In genomic region chr13:34533896-34534295, GRCm38 (mm10) we compare ENCODE assay signal across 10 mouse cellular contexts.
DNase-seq lines count a peak whose midpoint lies in the region; ATAC-seq and TF ChIP-seq lines count a peak whose summit lies in the region.
"Had no signal": no experiment of that assay in that cellular context is flagged by ENCODE, and none has a peak within 500 bp of the region (broad histone marks: within the 10 kb centered on the region; RNA-seq: fewer than 3 reads in every experiment).

No protein-coding gene starts in this region.

- no peak overlapping the region for H3K4me3 ChIP-seq in kidney, adult 2 months (ENCODE audit: insufficient read depth, low read depth, low read length)
- no peak overlapping the region for H3K4me3 ChIP-seq in kidney, embryonic 15.5 days (replicated peaks)
- H3K4me3 ChIP-seq: hindbrain, embryonic 12.5 days had no signal

- TF ChIP-seq CTCF in kidney, adult 2 months (conservative IDR thresholded peaks at IDR 0.05; ENCODE audit: insufficient read depth, insufficient read length, low read depth, low read length): peak; percentile 48; the same call in 1 of the 2 replicates

- no peak for DNase-seq in kidney, adult 2 months
- DNase-seq in kidney, adult 9 months: no peak
- DNase-seq in thymus, postnatal 4 days: peak; percentile 21
- DNase-seq in thymus, postnatal 0 days (ENCODE audit: low spot score): no peak
- DNase-seq in adipocyte (ENCODE audit: low spot score): peak; percentile 12
- DNase-seq in cerebellum, postnatal 36 days: no peak
- DNase-seq: lung, postnatal 14 days; right cerebral cortex, adult 18-20 months had no signal

- H3K27ac ChIP-seq in kidney, adult 2 months (ENCODE audit: insufficient read depth, low read depth, low read length): no peak overlapping the region
- H3K27ac ChIP-seq in kidney, embryonic 15.5 days: no peak overlapping the region
- H3K27ac ChIP-seq: hindbrain, embryonic 12.5 days had no signal

- H3K4me1 ChIP-seq in kidney, adult 2 months (ENCODE audit: control insufficient read depth, insufficient read depth, low read length): no peaks in the 10 kb centered on the region
- no peaks in the 10 kb centered on the region for H3K4me1 ChIP-seq in kidney, embryonic 15.5 days
- H3K4me1 ChIP-seq: hindbrain, embryonic 12.5 days had no signal

- H3K9ac ChIP-seq in kidney, embryonic 15.5 days: no peak overlapping the region
- H3K9ac ChIP-seq: hindbrain, embryonic 12.5 days had no signal

- TF ChIP-seq POLR2A in kidney, adult 2 months (IDR thresholded peaks at IDR 0.05; ENCODE audit: low read depth, low read length): no peak

- no peak for ATAC-seq in kidney, embryonic 15.5 days (replicated peaks; ENCODE audit: low FRiP score)

- no peaks in the 10 kb centered on the region for H3K9me3 ChIP-seq in kidney, embryonic 15.5 days (replicated peaks)

- H3K36me3 ChIP-seq in kidney, adult 2 months (ENCODE audit: control insufficient read depth, insufficient read depth, low read length): no peaks in the 10 kb centered on the region
- H3K36me3 ChIP-seq in kidney, embryonic 15.5 days: no peaks in the 10 kb centered on the region
- H3K36me3 ChIP-seq: hindbrain, embryonic 12.5 days had no signal

- H3K4me2 ChIP-seq in kidney, embryonic 15.5 days: no peak overlapping the region
- H3K4me2 ChIP-seq: hindbrain, embryonic 12.5 days had no signal

- WGBS in kidney, adult 2 months: 81% methylated on average over 2 of the region's 2 CpGs
- 72% methylated on average over 2 of the region's 2 CpGs for WGBS in kidney, embryonic 15.5 days

- no peaks in the 10 kb centered on the region for H3K27me3 ChIP-seq in kidney, adult 2 months (replicated peaks; ENCODE audit: control insufficient read depth, insufficient read depth, low read length)
- H3K27me3 ChIP-seq in kidney, embryonic 15.5 days: no peaks in the 10 kb centered on the region
- H3K27me3 ChIP-seq: hindbrain, embryonic 12.5 days had no signal

Comparison
In these comparisons a context has a peak if more than half of its experiments do, and no peak if none do; other contexts are left out.
1. DNase-seq: peak in thymus, postnatal 4 days (single experiment) and adipocyte (single experiment); none in kidney, adult 2 months (single experiment), kidney, adult 9 months (single experiment), thymus, postnatal 0 days (single experiment) and cerebellum, postnatal 36 days (0 of 2).